Mouse (Mus musculus) ES-E14 (cell line): ENCODE measurements around the gene Ms4a15. TPM values are rescaled to one million over a fixed set of nuclear protein-coding genes. Genes with fewer than 3 reads are reported as not detected.

Experiments used
- DNase-seq: peaks from one replicate; pipeline ENCODE4 v3.0.0-alpha.2; 2013; ENCODE audit warnings: low read depth, low spot score
- H3K27ac ChIP-seq: 2 replicates; pipeline ENCODE4 v1.5.1; 2012; ENCODE audit warnings: low read depth, mild to moderate bottlenecking, low read length, moderate library complexity, mixed read lengths; ENCODE audit not compliant: poor library complexity, insufficient read depth, severe bottlenecking
- H3K36me3 ChIP-seq: 2 replicates; pipeline ENCODE4 v1.6.1; 2012; ENCODE audit warnings: mild to moderate bottlenecking, low read length, moderate library complexity, mixed read lengths; ENCODE audit not compliant: control insufficient read depth, poor library complexity, insufficient read depth, severe bottlenecking
- H3K4me1 ChIP-seq, 2 experiments: fragments of 150-350 bp in 1 of 2; sonication (generic) in 1 of 2; 2 replicates each; pipeline ENCODE4 v1.6.1; 2012; ENCODE audit warnings: low read length in 2 of 2, mild to moderate bottlenecking in 1 of 2, mixed read lengths in 1 of 2; ENCODE audit not compliant: control insufficient read depth in 2 of 2, insufficient read depth in 2 of 2, poor library complexity in 1 of 2
- H3K4me3 ChIP-seq, 2 experiments: fragments of 150-350 bp in 1 of 2; sonication (generic) in 1 of 2; 2 replicates each; pipeline ENCODE4 v1.5.1; 2012; ENCODE audit warnings: low read length in 2 of 2, low read depth in 1 of 2, mild to moderate bottlenecking in 1 of 2, mixed read lengths in 1 of 2; ENCODE audit not compliant: insufficient read depth in 1 of 2, poor library complexity in 1 of 2, severe bottlenecking in 1 of 2
- H3K9ac ChIP-seq: 2 replicates; pipeline ENCODE4 v1.6.1; 2012; ENCODE audit warnings: low read depth, mild to moderate bottlenecking, low read length, mixed read lengths; ENCODE audit not compliant: poor library complexity, insufficient read depth, severe bottlenecking
- H3K9me3 ChIP-seq: fragments of 150-350 bp; sonication (generic); 2 replicates; pipeline ENCODE4 v1.6.1; 2012; ENCODE audit warnings: low read depth, mild to moderate bottlenecking, low read length; ENCODE audit not compliant: control insufficient read depth, insufficient read depth
- CHD2 ChIP-seq: IDR thresholded peaks from 2 replicates; pipeline ENCODE4 v1.6.1; 2014; ENCODE audit warnings: mild to moderate bottlenecking, low read depth, low read length, inconsistent platforms
- HCFC1 ChIP-seq: IDR thresholded peaks from 2 replicates; pipeline ENCODE4 v1.6.1; 2012; ENCODE audit warnings: low read length, inconsistent platforms, borderline replicate concordance; ENCODE audit not compliant: insufficient read depth
- MAFK ChIP-seq: IDR thresholded peaks from 2 replicates; pipeline ENCODE4 v1.6.1; 2014; ENCODE audit warnings: mild to moderate bottlenecking, low read depth, low read length, inconsistent platforms; ENCODE audit not compliant: insufficient read depth
- ZC3H11A ChIP-seq: IDR thresholded peaks from 2 replicates; pipeline ENCODE4 v1.6.1; 2012; ENCODE audit warnings: low read depth, mild to moderate bottlenecking, inconsistent platforms, low read length, borderline replicate concordance
- ZNF384 ChIP-seq: IDR thresholded peaks from 2 replicates; pipeline ENCODE4 v1.6.1; 2012; ENCODE audit warnings: low read depth, low read length, inconsistent platforms
- in situ Hi-C, 2 experiments: fragments of 600-800 bp; cut with MboI; formaldehyde crosslinking; loops; one replicate each; pipeline ENCODE4 v1.15.1; 2025; ENCODE audit warnings: low sequenced_read_pairs in 2 of 2, inconsistent platforms in 1 of 2; ENCODE audit not compliant: unreplicated experiment in 2 of 2
- total RNA-seq: library from RNA; depleted of rRNA; stranded (reverse); fragments of 300-350 nt; gene quantifications from 2 replicates; pipeline ENCODE4 v1.2.3, GENCODE M21; 2012

The Ms4a15 gene
- total RNA-seq, 1 experiment = not detected

GRCm38 (mm10) chr19:10949112-10949511 is 43.9 kb downstream of the Ms4a15 start, which contains the start of gene Ccdc86:
Gene Ccdc86, minus strand, starts transcription at chr19:10949266.
- Histone ChIP-seq H3K9me3 (no peaks in the 10 kb centered on the region), H3K9ac (peak within 1 kb of the TSS; percentile 89), H3K27ac (peak within 1 kb of the TSS; percentile 3), H3K4me3 (peak within 1 kb of the TSS; percentile 68 to 89), H3K4me1 (peaks cover 7 to 17% of the 10 kb centered on the region in 2 experiments; a peak in 3 of 4 replicates), H3K36me3 (peaks cover 21% of the 10 kb centered on the region)
- in situ Hi-C loops = no loop called here
- DNase-seq = peak; percentile 97
- no peak for TF ChIP-seq MAFK
- TF ChIP-seq ZC3H11A = no peak
- 0 out of 2 replicates have a peak, but pooled peaks have one; percentile 34 for TF ChIP-seq ZNF384
- no peak for TF ChIP-seq CHD2
- TF ChIP-seq HCFC1 = peak; percentile 87

GRCm38 (mm10) chr19:10948416-10948815 is 44.6 kb downstream of the Ms4a15 start:
- no peak for DNase-seq
- no peak for TF ChIP-seq ZNF384
- TF ChIP-seq HCFC1 = no peak
- TF ChIP-seq ZC3H11A = no peak
- TF ChIP-seq MAFK = no peak
- no peak for TF ChIP-seq CHD2
- Histone ChIP-seq H3K27ac (peak overlapping the region; percentile 3; the same call in 1 of the 2 replicates), H3K9me3 (no peaks in the 10 kb centered on the region), H3K4me3 (peak overlapping the region; percentile 68 to 89), H3K9ac (peak overlapping the region; percentile 89), H3K4me1 (peaks cover 7 to 17% of the 10 kb centered on the region in 2 experiments; a peak in 3 of 4 replicates), H3K36me3 (peaks cover 27% of the 10 kb centered on the region)
- in situ Hi-C loops = no loop called here

- in situ Hi-C loops = no loop called here
- H3K4me3 ChIP-seq = peak overlapping the region; percentile 68 to 89
- peak overlapping the region; percentile 89 for H3K9ac ChIP-seq
- TF ChIP-seq ZC3H11A = no peak
- TF ChIP-seq HCFC1 = no peak
- no peak for TF ChIP-seq MAFK
- TF ChIP-seq CHD2 = no peak
- TF ChIP-seq ZNF384 = no peak
- peaks cover 38% of the 10 kb centered on the region for H3K36me3 ChIP-seq
- H3K9me3 ChIP-seq = no peaks in the 10 kb centered on the region
- H3K27ac ChIP-seq = no peak overlapping the region
- DNase-seq = no peak
- H3K4me1 ChIP-seq = peaks cover 7 to 17% of the 10 kb centered on the region in 2 experiments; a peak in 3 of 4 replicates
Observed at GRCm38 (mm10) chr19:10947219-10947618, 45.8 kb downstream of the Ms4a15 start.

DNA sequence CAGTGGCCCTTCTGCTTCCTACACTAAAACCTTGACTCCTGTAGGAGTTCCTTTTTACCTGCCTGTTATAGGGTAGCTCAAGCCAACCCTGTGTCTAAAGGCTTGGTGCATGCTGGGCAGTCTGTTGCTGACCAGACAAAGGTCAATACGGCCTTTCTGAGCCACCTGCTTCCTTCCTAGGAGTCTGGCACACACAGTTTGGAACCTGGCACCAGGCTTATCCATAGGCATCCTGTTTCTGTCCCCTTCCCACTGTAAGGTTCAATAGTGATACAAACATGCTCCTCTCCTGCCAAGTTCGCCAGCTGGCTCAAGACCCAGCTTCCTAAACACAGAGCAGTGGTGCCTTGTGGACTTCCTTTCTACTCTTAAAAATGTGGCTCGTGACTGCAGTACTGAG is 46.5 kb downstream of the Ms4a15 start:
- H3K9ac ChIP-seq = 0 out of 2 replicates have a peak overlapping the region, but pooled peaks have one; percentile 24
- TF ChIP-seq CHD2 (no peak), ZC3H11A (no peak), ZNF384 (no peak), HCFC1 (no peak), MAFK (no peak)
- in situ Hi-C loops = no loop called here
- DNase-seq = no peak
- H3K9me3 ChIP-seq = no peaks in the 10 kb centered on the region
- H3K27ac ChIP-seq = no peak overlapping the region; the same call in 1 of the 2 replicates
- peaks cover 44% of the 10 kb centered on the region for H3K36me3 ChIP-seq
- peaks cover 7 to 14% of the 10 kb centered on the region in 2 experiments; a peak in 3 of 4 replicates for H3K4me1 ChIP-seq
- H3K4me3 ChIP-seq = peak overlapping the region in 1 of 2 experiments; percentile 20; a peak in 1 of 4 replicates

- Histone ChIP-seq H3K9ac (no peak overlapping the region), H3K4me3 (no peak overlapping the region), H3K9me3 (no peaks in the 10 kb centered on the region), H3K4me1 (peaks cover 9 to 22% of the 10 kb centered on the region in 2 experiments; a peak in 3 of 4 replicates), H3K27ac (no peak overlapping the region), H3K36me3 (peaks cover 44% of the 10 kb centered on the region)
- in situ Hi-C loops = no loop called here
- no peak for TF ChIP-seq ZC3H11A
- no peak for TF ChIP-seq ZNF384
- no peak for TF ChIP-seq MAFK
- no peak for DNase-seq
Observed at GRCm38 (mm10) chr19:10943955-10944354, 49.1 kb downstream of the Ms4a15 start.
